Mouse (Mus musculus): Measurements from ENCODE around the gene Cited2.

The Cited2 gene

DNA sequence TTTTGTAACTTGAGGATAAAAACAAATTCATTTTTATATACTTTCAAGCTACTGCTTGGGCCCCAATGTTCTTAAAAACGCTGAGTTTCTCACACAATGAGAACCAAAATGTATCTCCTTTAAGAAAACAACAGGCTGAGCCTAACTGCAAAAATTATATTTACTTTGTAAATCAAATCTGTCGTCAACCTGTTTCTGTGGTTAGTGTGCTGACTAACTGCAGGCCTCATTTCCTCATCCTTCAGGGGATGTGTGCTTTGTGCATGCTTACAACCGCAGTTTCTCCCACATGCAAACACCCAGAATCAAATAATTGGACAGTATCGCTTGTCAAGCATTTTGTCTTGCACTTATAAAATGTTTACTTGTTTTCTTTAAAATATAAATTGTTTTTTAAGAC is 52.1 kb downstream of the Cited2 start:
- in situ Hi-C loops (cut with MseI, MboI), result no loop called here
